Mouse (Mus musculus): ENCODE measurements around the gene Sh3d21. TPM values are rescaled to one million over a fixed set of nuclear protein-coding genes. Genes with fewer than 3 reads are reported as not detected.

Gene Sh3d21
- polyA plus RNA-seq, 1 experiment from 2014 or later = 1.3 TPM

GRCm38 (mm10) chr4:126163685-126164084 lies 394 bp upstream of the Sh3d21 start:
- Histone ChIP-seq H3K4me3 (no peak overlapping the region), H3K4me2 (no peak overlapping the region), H3K4me1 (peaks cover 11% of the 10 kb centered on the region), H3K27me3 (replicated peaks) (no peaks in the 10 kb centered on the region), H3K9ac (no peak overlapping the region), H3K9me3 (no peaks in the 10 kb centered on the region), H3K27ac (no peak overlapping the region), H3K36me3 (replicated peaks) (peaks cover 12% of the 10 kb centered on the region; the same call in 1 of the 2 replicates)
- 75% methylated on average over 4 of the region's 4 CpGs for WGBS
- no peak for ATAC-seq (replicated peaks)

GRCm38 (mm10) chr4:126162544-126163066 lies 686 bp downstream of the Sh3d21 start:
- H3K27ac ChIP-seq = no peak overlapping the region
- no peaks in the 10 kb centered on the region for H3K9me3 ChIP-seq
- peak; percentile 90 for ATAC-seq (replicated peaks)
- peaks cover 11% of the 10 kb centered on the region for H3K4me1 ChIP-seq
- H3K27me3 ChIP-seq (replicated peaks) = no peaks in the 10 kb centered on the region
- under 1% methylated on average over 44 of the region's 44 CpGs for WGBS
- H3K4me3 ChIP-seq = peak overlapping the region; percentile 47
- peak overlapping the region; percentile 63 for H3K9ac ChIP-seq
- H3K36me3 ChIP-seq (replicated peaks) = peaks cover 9% of the 10 kb centered on the region; the same call in 1 of the 2 replicates
- H3K4me2 ChIP-seq = peak overlapping the region; percentile 96

DNA sequence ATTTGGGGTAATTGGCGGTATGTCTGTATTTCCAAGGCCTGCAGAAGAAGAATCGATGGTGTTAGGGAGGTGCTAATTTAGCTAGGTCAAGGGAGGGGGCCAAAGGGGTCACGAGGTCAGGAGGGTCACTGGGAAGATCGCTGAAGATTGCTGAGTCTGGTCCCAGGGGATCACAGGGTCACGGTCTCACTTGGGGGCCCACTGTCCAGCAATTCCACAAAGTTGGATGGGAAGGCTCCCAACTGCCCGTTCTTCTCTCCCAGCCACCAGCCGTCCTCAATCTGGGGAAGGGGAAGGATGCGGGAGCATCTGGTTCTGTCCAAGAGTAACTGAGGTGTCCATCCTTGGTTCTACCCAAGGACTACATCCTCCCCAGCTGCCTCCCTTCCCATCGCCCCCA lies 1.3 kb downstream of the Sh3d21 start:
- Histone ChIP-seq H3K4me2 (peak overlapping the region; percentile 96), H3K9me3 (no peaks in the 10 kb centered on the region), H3K27ac (no peak overlapping the region), H3K27me3 (replicated peaks) (no peaks in the 10 kb centered on the region), H3K9ac (no peak overlapping the region), H3K36me3 (replicated peaks) (peaks cover 7% of the 10 kb centered on the region; the same call in 1 of the 2 replicates), H3K4me3 (no peak overlapping the region), H3K4me1 (peaks cover 11% of the 10 kb centered on the region)
- peak; percentile 16; the same call in 1 of the 2 replicates for ATAC-seq (replicated peaks)
- WGBS = 72% methylated on average over 9 of the region's 9 CpGs

- Histone ChIP-seq H3K36me3 (replicated peaks) (peaks cover 3% of the 10 kb centered on the region; the same call in 1 of the 2 replicates), H3K27me3 (replicated peaks) (no peaks in the 10 kb centered on the region), H3K9ac (no peak overlapping the region), H3K4me2 (no peak overlapping the region), H3K4me3 (no peak overlapping the region), H3K4me1 (peaks cover 11% of the 10 kb centered on the region), H3K27ac (no peak overlapping the region), H3K9me3 (no peaks in the 10 kb centered on the region)
- 91% methylated on average over 6 of the region's 6 CpGs for WGBS
- no peak for ATAC-seq (replicated peaks)
These were observed 1.8 kb downstream of the Sh3d21 start for GRCm38 (mm10) chr4:126161456-126161855.

DNA sequence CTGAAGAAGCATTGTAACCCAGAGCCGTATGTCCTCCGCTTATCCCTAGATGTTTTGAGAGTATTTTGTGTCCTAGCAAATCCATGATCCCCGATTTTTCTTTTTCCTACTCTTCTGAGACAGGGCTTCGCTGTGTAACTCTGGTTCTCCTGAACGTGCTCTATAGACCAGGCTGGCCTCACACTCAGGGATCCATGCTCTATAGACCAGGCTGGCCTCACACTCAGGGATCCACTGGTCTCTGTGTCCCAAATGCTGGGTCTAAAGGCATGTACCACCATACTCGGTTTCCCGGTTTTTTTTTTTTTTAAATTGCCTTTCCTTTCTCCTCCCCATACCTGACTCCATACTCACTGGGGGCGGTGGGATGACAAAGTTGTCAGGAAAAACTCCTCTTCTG lies 2.3 kb downstream of the Sh3d21 start:
- no peak for ATAC-seq (replicated peaks)
- H3K27ac ChIP-seq = no peak overlapping the region
- no peaks in the 10 kb centered on the region for H3K9me3 ChIP-seq
- peaks cover 11% of the 10 kb centered on the region for H3K4me1 ChIP-seq
- H3K4me3 ChIP-seq = no peak overlapping the region
- no peaks in the 10 kb centered on the region for H3K27me3 ChIP-seq (replicated peaks)
- H3K9ac ChIP-seq = no peak overlapping the region
- H3K4me2 ChIP-seq = no peak overlapping the region
- WGBS = 91% methylated on average over 8 of the region's 8 CpGs
- H3K36me3 ChIP-seq (replicated peaks) = no peaks in the 10 kb centered on the region

DNA sequence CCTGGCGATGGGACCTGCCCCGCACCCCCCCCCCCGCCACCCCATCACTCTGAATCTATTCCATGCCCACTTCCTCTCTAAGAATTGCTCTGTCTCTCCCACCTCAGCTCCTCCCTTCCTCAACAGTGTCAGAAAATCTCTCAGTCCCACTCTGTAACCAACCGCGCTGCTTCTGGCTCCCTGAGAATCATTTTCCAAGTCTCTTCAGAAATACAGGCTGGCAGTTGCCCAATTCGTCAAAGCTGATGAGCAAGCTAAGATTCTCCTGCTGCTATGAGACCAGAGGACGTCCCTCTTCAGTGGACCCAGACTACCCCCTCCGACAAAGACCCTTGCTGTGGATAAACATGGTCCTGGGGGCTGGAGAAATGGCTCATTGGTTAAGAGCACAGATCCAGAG lies 3.8 kb downstream of the Sh3d21 start:
- H3K4me3 ChIP-seq = no peak overlapping the region
- no peak for ATAC-seq (replicated peaks)
- 71% methylated on average over 8 of the region's 8 CpGs for WGBS

DNA sequence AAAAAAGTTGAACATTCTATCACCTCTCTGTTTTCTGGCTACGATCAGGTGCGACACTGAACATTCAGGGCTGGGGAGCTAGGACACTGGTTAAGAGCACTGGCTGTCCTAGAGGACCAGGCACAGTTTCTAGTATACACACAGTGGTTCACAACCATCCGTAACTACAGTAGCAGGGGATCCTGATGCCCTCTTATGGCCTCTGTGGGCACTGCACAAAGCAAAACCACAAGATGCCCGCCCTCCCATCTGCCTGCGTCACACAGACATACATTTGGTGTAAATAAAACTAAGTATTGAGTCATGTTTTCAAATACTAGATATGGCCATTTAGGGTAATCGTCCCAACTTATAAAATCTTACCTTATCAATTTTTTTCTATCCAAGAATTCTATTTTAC lies 5.7 kb downstream of the Sh3d21 start:
- no peak for ATAC-seq (replicated peaks)
- peaks cover 3% of the 10 kb centered on the region; the same call in 1 of the 2 replicates for H3K4me1 ChIP-seq
- no peaks in the 10 kb centered on the region for H3K9me3 ChIP-seq
- H3K36me3 ChIP-seq (replicated peaks) = no peaks in the 10 kb centered on the region
- 86% methylated on average over 6 of the region's 6 CpGs for WGBS
- H3K4me2 ChIP-seq = no peak overlapping the region
- H3K27me3 ChIP-seq (replicated peaks) = no peaks in the 10 kb centered on the region
- no peak overlapping the region for H3K27ac ChIP-seq
- H3K9ac ChIP-seq = no peak overlapping the region
- H3K4me3 ChIP-seq = no peak overlapping the region

More for the DNA sequence above, 3.8 kb downstream of the Sh3d21 start:
- H3K9me3 ChIP-seq = no peaks in the 10 kb centered on the region
- no peaks in the 10 kb centered on the region for H3K36me3 ChIP-seq (replicated peaks)
- no peak overlapping the region for H3K27ac ChIP-seq
- H3K9ac ChIP-seq = no peak overlapping the region
- H3K4me2 ChIP-seq = no peak overlapping the region
- H3K4me1 ChIP-seq = peaks cover 11% of the 10 kb centered on the region
- no peaks in the 10 kb centered on the region for H3K27me3 ChIP-seq (replicated peaks)

- WGBS = 59% methylated on average over 5 of the region's 5 CpGs
- Histone ChIP-seq H3K9ac (no peak overlapping the region), H3K27me3 (replicated peaks) (no peaks in the 10 kb centered on the region), H3K9me3 (no peaks in the 10 kb centered on the region), H3K4me1 (no peaks in the 10 kb centered on the region), H3K36me3 (replicated peaks) (no peaks in the 10 kb centered on the region), H3K27ac (0 out of 2 replicates have a peak overlapping the region, but pooled peaks have one; percentile 53), H3K4me3 (no peak overlapping the region), H3K4me2 (no peak overlapping the region)
- no peak for ATAC-seq (replicated peaks)
These were observed 6.7 kb downstream of the Sh3d21 start for GRCm38 (mm10) chr4:126156617-126157016.

DNA sequence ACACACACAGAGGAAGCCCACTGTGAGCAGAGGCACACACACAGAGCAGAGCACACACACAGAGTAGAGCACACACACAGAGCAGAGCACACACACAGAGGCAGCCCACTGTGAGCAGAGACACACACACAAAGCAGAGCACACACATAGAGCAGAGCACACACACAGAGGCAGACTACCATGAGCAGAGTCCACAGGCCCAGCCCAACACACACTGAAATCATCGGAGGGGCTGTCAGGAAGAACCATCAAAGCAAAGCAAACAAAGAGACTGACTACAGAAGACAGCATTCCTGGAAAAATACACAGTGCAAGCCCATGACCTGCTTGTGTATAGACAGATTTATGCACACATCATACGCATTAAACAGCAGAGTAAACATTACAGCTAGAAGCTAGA lies 7.4 kb downstream of the Sh3d21 start:
- no peaks in the 10 kb centered on the region for H3K36me3 ChIP-seq (replicated peaks)
- no peak overlapping the region for H3K4me2 ChIP-seq
- H3K27ac ChIP-seq = peak overlapping the region; percentile 53
- no peaks in the 10 kb centered on the region for H3K9me3 ChIP-seq
- peaks cover 2% of the 10 kb centered on the region; the same call in 1 of the 2 replicates for H3K27me3 ChIP-seq (replicated peaks)
- ATAC-seq (replicated peaks) = peak; percentile 58; the same call in 1 of the 2 replicates
- no peaks in the 10 kb centered on the region for H3K4me1 ChIP-seq
- no peak overlapping the region for H3K9ac ChIP-seq
- WGBS = 63% methylated on average over 2 of the region's 2 CpGs
- H3K4me3 ChIP-seq = no peak overlapping the region

DNA sequence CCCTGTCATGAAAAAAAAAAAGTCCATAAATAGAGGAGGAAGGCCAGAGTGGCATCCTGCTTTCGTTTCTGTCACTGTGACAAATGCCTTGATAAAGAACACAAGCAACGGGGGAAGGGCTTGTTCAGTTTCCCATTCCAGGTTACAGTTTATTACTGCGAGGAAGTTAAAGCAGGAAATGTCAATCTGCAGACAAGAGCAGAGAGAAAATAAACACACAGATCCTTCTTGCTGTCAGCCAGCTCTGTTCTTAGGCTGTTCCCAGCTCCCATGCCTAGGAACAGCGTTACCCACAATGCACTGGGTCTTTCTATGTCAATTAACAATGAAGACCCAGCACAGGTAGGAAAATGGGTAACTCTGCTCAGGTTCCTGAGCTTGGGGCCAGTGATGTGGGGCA lies 8.1 kb downstream of the Sh3d21 start:
- Histone ChIP-seq H3K9ac (no peak overlapping the region), H3K9me3 (no peaks in the 10 kb centered on the region), H3K4me2 (no peak overlapping the region), H3K27me3 (replicated peaks) (peaks cover 8% of the 10 kb centered on the region), H3K27ac (peak overlapping the region; percentile 53), H3K36me3 (replicated peaks) (no peaks in the 10 kb centered on the region), H3K4me3 (no peak overlapping the region), H3K4me1 (no peaks in the 10 kb centered on the region)
- WGBS = 74% methylated on average over 4 of the region's 4 CpGs
- no peak for ATAC-seq (replicated peaks)

DNA sequence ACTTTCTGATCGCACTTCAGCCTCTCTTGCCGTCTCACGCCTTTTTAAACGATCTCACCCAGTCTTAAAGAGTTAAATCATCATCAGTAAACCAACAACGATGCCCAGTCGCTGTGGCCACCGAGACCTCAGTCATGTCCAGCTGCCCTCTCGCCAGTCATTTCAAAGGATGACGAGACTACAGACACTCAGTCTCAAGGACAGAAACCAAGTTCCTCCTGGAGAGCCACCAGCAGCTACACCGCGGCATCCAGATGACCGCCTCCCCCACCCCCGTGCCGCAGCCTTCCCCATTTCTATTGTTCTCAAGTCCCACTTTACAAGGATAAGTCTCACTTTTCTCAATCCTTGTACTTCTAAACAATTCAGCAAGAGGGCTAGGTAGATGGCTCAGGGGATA lies 10.4 kb downstream of the Sh3d21 start:
- no peaks in the 10 kb centered on the region for H3K36me3 ChIP-seq (replicated peaks)
- no peak overlapping the region for H3K9ac ChIP-seq
- H3K9me3 ChIP-seq = no peaks in the 10 kb centered on the region
- ATAC-seq (replicated peaks) = no peak
- H3K27me3 ChIP-seq (replicated peaks) = peaks cover 32% of the 10 kb centered on the region
- H3K27ac ChIP-seq = no peak overlapping the region
- 62% methylated on average over 14 of the region's 14 CpGs for WGBS
- H3K4me1 ChIP-seq = peaks cover 16% of the 10 kb centered on the region
- no peak overlapping the region for H3K4me3 ChIP-seq
- no peak overlapping the region for H3K4me2 ChIP-seq

GRCm38 (mm10) chr4:126151701-126152440 lies 11.4 kb downstream of the Sh3d21 start:
- Histone ChIP-seq H3K36me3 (replicated peaks) (no peaks in the 10 kb centered on the region), H3K9ac (no peak overlapping the region), H3K4me1 (peaks cover 22% of the 10 kb centered on the region), H3K4me3 (no peak overlapping the region), H3K27ac (no peak overlapping the region), H3K4me2 (no peak overlapping the region), H3K9me3 (no peaks in the 10 kb centered on the region), H3K27me3 (replicated peaks) (peaks cover 38% of the 10 kb centered on the region)
- no peak for ATAC-seq (replicated peaks)
- WGBS = 84% methylated on average over 16 of the region's 16 CpGs

- H3K4me2 ChIP-seq = no peak overlapping the region
- 65% methylated on average over 6 of the region's 6 CpGs for WGBS
- no peak for ATAC-seq (replicated peaks)
- peaks cover 22% of the 10 kb centered on the region for H3K4me1 ChIP-seq
- H3K27me3 ChIP-seq (replicated peaks) = peaks cover 38% of the 10 kb centered on the region
- no peak overlapping the region for H3K27ac ChIP-seq
- no peaks in the 10 kb centered on the region for H3K9me3 ChIP-seq
- no peak overlapping the region for H3K9ac ChIP-seq
- H3K4me3 ChIP-seq = no peak overlapping the region
- no peaks in the 10 kb centered on the region for H3K36me3 ChIP-seq (replicated peaks)
These were observed 12.4 kb downstream of the Sh3d21 start for GRCm38 (mm10) chr4:126150949-126151320.

Data from midbrain, embryonic 15.5 days (tissue).